Mouse (Mus musculus) layer of hippocampus, adult 8-10 months (tissue): Measurements from ENCODE around the gene Opcml. TPM values are rescaled to one million over a fixed set of nuclear protein-coding genes. Genes with fewer than 3 reads are reported as not detected.
A peak's percentile ranks its signal among the peaks of the same experiment; 100 is the strongest.

Source experiments
- DNase-seq, 2 experiments: peaks; one replicate each; pipeline ENCODE4 v3.0.0; 2022; ENCODE audit warnings: low spot score in 2 of 2
- total RNA-seq, 4 experiments: library from RNA; stranded (reverse); gene quantifications; 2 replicates each; pipeline ENCODE4 v1.2.4; 2022

Gene Opcml
- total RNA-seq, 4 experiments from 2014 or later: 229 to 268 (median 247) TPM

DNA sequence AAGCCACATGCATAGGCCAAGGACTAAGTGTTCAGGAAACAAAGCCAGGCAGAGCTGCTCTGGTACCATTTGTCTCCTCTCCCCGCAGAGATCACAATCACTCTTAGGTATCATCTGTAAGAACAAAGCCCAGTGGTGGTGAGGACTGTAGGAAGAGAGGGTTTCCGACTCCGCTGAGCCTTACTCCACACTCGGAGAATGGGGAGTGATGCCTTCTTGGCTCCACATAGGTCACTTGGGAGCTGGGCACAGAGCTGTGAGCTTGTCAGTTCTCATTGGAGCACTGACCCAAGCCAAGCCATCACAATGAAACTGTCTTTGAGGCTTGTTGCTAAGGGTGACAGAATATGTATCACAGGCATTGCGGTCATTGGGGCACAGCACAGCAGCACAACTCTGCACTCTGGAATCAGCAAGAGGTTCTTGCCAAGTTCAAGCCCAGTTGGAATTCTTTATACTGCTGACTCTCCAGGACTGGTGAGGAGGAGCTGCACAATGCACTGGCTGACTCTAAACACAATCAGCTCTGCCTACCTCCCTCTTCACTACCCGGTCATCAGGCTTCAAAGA lies 517.0 kb downstream of the Opcml start:
- DNase-seq: no peak

DNA sequence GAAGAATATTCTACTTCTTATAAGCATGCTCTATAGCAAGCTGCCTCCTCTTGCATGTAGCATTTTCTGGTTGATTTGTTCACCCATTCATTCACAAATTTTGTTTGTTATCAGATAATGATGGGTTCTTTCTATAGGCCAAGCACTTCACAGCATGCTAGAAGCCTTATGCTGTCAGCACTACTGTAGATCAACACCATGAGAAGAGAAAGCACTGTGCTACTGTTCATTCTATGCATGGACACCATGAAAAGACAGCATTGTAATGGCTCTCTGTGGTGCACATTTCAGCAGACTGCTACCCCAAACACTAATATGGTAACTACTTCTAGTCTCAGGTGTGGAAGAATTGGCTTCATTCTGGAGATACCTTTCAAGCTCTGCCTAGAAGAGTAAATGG lies 527.3 kb downstream of the Opcml start:
- DNase-seq: no peak

DNA sequence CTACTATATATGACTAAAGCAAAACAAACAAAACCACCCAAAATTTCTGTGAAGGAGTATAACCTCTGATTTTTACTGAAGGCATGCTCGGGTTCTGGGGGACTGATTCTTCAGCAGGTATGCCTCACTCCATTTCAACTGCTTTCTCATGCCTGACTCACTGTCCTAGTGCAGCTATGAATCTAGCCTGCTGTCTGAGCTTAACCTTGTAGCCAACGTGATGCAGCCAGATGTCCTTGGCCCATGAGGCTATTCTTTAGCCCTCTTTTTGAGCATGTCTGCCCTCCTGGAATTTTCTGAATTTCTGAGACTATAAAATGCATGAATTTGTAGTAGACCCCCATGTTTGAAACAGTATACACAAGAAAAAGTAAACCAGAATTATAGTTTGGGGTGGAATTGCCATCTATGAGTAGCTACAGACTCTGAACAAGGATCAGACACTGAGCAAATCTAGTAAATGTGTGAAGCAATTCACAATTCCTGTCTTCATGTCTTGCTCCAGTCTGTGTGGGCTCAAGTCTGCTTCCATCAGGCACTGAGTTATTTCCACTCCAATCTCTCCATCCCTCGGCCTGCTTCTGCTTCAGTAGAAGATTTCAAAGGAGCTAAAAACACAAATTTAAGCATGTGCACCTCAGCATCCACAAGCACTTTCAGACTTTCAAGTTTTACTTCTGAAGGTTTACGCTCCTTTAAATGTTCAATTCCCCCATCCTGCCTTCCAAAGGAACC lies 528.6 kb downstream of the Opcml start:
- no peak for DNase-seq

DNA sequence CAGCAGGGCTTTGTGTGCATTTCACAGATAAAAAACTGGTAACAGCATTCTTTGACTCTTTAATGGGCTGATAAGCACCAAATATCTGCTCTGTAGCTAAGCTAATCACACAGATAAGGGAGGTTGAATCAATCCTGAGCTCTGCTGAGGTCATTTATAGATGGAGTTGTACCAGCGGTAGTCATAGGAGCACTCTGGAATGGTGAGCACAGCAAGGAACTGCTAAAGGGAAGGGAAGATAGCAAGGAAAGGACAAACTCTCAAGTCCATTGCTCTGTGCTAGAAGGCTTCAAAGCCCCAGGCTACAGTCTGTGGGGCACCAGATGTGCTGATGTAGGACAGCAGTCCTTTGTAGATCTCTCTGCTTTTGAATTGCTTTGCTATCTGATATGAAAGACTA lies 529.2 kb downstream of the Opcml start:
- DNase-seq: no peak

DNA sequence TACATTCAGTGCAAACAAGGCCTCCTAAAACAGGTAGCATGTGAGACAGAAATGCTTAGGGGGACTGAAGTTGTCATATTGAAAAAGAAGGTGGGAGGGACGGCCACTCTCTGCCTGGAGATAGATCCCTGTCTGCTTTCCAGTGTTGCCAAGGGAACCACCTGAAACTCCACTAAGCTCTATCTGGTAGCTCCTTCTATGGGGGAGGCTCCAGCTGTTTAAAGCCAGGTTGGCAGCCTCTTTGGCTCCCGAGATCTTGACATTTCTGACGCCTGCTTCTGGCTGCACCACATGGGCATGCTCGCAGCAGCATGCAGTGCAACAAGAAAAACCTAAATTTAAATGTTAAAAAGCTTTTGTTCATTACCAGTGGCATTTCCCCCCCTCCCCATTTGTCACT lies 537.4 kb downstream of the Opcml start:
- peak; percentile 25 to 29 for DNase-seq

DNA sequence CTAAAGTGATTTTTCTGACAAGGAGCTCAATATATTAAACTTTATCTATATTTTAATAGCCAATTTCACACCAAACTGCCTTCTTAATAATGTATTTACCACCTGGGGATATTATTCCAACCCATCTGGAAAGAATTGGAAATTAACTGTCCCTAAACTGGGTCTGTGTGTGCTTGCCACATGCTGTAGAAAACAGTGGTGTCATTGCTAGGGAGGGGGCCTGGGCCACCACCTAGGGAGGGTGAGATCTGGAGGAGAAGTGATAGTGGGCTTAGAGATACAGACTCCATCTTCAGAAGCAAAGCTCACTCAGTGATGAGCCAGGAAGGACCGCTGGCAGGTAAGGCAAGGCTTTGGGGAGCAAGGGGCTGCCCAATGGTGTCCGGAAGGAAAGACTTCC lies 537.9 kb downstream of the Opcml start:
- DNase-seq: no peak

DNA sequence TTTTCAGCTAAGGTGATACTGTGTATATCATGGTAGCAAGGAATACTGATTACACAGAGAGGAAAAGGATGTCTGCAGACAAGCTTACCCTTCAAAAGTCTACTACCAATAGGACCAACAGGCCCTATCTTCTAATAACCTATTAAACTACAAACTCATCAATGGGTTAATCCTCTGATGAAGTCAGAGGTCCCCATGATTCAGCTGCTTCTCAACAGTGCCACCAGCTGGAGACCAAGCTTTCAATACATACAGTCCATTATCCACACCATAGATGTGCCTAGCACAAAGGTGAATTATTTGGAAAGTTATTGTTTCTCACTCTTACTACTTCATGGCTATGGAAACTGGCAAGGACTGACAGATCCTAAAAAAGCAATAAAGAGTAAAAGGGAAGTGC lies 538.9 kb downstream of the Opcml start:
- no peak for DNase-seq

DNA sequence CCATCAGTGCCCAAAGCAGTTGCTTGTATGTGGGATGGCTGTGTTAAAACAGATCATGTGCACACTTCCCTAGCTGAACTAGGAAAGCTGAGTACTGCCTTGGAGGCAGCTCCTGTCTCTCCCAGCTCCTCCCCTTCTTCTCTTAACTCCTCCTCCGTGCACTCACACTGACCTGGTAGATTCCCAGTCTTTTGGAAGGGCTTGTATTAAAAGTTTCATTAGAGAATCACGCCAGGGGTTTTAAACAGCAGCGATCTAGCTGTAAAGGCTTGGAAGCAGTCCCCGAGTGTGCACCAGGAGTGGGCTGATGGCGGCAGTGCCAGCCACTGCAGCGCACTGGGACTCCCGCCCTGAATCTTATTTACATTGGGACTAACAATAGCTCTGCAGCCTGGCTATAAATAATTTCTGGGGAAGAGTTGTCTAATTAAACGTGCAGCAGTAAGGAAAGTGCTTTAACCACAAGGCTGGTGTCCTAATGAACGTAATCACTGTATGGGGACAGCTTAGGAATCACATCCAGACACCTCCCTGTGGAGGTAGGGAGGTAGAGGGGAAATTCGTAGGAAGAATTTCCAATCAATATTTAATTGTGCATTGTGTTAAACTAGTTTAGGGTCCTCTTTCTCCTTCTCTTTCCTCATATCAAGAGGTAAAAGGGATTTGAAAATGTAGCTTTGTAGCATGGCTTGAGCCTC lies 546.1 kb downstream of the Opcml start:
- peak; percentile 14 to 38 for DNase-seq

DNA sequence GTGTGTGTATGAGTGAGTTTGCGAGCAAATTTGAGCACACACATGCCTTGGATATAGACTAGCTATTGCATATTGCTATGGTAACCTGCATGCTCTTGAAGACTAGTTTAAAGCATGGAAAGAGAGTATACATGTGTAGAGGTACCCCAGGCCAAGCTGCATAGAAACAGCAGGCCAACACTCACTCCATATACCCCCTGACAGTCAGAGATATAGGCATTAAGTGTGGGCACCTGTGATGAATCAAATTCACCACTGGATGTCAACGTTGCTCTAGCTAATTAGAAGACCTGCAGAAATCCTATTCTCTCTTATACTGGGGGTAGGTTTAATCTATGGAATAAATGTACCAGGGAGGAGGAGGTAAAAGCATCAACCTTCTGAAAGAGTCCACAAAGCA lies 547.3 kb downstream of the Opcml start:
- no peak for DNase-seq

DNA sequence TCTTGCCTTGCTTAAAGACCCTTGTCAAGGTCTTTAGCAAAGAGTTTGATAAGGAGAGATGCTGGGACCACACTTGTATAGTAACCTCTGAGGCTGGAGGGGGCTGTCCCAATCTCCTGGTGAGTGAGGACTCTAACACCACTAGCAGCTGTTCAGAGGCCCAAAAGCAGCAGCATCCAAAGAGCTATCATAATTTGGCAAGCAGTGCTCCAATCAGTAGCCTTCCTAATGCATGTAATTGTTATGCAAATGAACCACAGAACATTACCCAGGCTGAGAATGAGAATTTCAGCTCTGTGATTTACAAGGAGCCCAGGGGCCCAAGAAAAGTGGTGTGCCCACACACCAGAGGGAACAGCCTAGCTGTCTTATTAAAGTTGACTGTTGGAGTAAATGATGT lies 564.4 kb downstream of the Opcml start:
- no peak for DNase-seq

DNA sequence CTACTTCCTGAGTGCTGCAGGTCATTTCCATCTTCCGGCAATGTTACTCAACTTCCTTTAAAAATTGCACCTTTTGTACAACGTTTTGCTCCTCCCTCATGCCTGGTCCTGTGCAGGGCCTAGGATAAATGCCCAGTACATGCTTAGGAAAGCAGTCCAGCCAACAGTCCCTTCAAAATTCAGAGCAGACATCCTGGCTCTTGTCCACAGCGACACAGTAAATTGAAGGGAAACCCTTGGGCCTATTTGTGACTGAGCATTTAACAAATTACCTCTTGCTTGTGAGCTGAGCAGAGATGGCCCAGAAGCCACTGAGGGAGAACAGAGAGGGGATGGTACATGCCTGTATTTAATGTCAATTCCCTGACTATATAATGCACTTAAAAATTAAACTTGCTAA lies 567.4 kb downstream of the Opcml start:
- DNase-seq: no peak

DNA sequence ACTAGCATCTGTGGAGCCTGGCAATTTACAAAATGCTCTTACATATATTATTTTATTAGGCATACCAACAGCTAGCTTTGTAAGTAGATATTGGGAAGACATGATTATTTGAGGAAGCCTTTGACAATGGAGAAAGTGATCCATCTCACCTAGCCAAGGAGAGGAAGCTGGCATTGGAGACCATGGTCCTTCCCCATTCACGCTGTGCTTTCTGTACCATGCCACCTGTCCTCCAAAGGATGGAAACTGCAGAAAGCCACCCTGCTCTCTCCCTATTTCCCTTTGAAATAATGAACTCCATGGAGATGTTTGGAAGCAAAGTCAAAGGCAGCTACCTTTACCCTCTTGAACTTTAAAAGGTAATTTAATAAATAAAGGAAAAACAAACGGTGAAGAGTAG lies 570.1 kb downstream of the Opcml start:
- no peak for DNase-seq

DNA sequence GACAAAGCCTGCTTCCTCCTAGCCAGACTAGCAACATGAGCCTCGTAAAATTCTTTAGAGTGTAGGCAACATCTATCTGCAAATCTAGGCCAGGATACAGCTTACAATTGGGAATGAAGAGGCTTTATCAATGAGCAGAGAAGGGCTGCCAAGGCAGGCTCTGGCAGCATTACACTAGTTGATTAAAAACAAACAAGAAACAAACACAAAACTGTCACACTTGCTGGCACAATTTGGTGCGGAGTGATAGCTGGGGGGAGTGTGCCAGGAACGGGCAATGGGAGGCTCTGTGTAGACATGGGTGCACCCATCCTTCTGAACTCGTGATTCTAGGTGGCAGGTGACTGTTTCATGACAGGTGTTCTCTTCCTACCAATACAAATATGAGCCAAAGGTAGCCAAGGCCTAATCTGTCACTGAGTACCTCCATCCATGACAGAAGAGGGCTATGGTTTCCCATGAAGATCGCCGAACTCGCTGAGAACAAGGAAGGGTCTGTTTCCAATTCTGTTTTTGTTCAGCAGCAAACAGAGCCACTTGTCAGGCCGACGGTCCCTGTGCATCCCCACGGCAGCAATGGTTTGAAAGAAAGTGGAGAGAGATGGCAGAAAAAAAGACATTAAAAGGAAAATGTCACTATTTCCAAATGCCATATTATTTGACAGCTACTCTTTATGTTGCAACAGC lies 574.0 kb downstream of the Opcml start:
- DNase-seq: peak; percentile 35 to 61

DNA sequence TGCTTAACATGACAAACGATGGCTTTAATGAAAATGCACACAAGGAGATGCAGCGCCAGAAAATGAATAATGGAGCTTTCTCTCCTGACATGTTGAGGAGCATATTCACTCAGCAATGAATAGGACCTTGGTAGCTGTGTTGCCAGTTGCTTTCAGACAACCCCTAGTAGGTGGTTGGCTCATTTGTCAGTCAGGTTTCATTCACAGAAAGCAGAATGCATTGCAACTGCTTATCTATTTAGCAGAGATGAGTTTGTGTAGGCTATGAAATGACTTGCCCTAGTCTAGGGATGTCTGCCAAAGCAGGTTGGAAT lies 574.5 kb downstream of the Opcml start:
- DNase-seq: no peak

DNA sequence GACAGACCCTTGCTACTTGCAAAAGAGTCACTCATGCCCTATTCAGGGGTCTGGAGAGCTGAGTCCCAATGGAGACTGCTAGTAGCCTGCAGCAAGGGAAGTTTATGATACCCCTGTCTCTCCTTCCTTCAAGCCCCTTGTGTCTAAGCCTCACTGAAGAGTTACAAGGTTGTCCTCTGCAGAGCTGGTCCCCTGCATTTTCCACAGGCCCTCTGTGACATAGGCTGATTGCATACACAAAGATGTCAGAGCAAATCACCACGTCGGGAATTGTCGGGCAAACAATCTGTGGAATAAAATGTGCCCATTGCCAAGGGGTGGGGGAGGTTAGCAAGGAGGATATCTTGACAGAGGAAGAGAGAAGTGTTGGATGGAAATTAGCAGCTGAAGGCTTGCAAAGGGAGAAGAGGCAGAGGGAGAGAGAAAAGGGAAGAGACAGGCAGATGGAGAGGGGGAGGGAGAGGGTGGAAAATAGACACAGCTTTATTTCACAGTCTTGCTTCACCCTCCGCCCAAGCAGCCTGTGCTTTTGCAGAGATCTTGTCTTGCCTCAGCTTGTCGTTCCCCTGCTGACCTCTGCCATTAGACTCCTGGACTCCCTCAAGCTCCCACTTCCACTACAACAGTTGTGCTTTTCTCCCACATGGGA lies 596.1 kb downstream of the Opcml start:
- DNase-seq: peak; percentile 45 to 63

DNA sequence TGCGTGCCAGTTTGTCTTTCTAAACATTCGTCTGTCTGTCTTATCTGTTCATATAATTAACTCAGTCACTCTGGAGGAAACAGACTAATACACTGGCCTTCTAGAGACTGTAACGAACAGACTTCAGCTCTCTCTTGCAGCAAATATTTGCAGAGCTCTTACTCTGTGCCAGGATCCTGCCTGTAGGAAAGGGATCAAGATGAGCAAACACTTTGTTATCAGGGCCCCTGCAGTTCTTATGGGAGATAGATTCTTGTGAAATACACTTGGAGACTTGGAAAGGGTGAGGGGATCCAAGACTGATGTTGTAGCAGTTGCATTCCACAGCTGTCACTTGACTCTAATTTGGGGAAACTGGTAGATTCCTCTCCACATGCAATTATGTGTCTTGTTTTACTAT lies 604.6 kb downstream of the Opcml start:
- no peak for DNase-seq

DNA sequence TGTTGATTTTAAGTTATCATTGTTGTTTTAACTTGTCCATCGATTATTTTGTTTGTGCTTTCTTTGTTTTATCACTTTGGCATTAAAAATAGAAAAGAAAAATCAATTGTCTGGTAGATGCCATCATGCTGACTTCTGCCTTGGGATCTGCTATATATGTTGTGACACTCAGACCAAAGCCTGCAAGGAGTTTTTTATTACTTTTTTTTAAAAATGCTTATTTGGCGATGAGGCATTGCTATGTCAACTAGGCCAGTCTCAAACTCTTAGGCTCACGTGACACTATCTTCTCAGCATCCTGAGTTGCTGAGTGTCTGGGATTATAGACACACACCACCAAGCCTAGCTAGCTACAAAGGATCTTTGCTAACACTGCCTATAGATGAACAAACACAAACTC lies 605.1 kb downstream of the Opcml start:
- DNase-seq: no peak

DNA sequence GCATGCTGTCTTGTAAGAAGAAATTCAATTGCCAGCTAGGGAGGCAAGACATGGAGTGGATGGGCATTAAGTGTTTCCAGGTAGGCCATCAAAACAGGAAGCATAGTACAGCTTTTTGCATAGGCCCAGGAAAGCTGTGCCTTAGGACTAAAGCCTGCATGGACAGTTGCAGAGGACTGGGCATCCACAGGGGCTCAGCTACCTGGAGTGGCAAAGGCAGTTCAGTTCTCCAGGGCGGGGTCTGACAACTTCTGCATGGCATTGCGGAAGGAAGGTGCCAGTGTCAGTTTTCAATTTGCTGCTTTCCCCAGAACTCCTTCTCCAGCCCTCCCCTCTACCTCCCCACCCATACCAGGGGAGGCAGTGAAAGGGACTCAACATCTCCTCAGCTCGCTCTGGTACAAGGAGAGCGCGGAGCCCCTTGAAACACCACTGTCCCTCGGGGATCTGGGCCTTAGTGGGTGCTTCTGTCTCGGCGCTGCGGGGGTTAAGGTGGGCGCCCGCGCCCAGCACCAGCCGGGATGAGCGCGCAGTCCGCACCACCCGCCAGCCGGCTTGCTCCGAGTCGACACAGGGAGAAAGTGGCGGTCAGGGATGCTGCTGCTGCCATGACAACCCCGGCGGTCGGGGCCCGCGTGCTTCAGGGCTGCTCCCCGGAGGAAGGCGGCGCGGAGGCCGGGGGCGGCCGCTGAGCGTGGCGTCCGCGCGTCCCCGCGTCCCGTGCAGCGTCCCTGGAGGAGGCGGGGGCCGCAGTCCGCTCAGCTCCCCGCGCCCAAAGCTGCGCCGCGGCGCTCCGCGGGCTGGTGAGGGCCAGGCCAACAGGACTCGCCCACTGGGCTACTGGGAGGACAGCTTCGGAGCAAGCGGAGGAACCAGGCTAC lies 612.4 kb downstream of the Opcml start:
- peak in 1 of 2 experiments; percentile 58 for DNase-seq

DNA sequence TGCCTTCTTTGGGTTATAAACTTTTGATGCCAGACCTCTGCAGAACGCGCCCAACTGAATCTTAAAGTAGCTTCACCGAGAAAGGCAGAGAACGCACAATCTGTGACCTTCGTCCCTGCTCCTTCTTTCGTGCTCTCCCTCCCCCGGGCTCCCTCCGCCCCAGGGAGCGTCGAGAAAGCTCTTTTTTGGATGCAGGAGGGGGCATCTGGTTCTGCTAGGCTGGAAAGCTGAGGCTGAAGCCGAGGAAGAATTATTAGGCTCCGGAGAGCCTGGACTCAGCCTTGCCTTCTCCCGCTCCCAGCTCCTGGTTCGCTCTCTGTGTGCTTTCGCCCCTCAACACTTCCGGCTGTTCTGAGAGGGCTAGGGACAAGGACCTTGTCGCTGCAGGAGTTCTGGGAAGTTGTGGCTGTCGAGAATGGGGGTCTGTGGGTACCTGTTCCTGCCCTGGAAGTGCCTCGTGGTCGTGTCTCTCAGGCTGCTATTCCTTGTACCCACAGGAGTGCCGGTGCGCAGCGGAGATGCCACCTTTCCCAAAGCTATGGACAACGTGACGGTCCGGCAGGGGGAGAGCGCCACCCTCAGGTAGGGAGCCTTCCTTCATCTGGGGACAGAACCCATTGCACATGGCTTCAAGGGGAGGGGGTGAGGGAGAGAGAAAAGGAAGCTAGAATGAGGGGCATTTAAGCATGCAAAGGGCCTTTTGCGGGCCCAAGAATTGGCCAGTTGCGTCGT lies 613.4 kb downstream of the Opcml start:
- DNase-seq: peak; percentile 56 to 76

DNA sequence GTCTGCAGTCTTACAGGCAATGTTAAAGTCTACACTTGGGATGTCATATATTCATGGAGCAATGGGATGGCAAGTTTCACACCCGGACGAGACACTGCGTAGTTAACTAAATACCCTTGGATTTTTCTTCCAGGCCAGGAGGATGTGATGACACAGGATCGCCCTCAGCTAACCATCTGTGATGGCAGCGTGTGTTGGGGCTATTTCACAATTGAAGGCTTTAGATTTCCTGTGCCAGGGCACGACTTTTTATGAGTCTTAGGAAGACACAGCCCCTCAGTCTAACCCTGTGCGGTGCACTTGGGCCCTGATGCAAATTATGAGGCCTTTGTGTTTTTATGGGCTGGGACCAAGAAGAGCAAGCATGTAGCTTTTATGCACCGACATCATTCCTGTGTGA lies 614.0 kb downstream of the Opcml start:
- DNase-seq: no peak
